Mouse (Mus musculus) lung, embryonic 14.5 days (tissue): ENCODE measurements around the gene Elmo2. TPM values are rescaled to one million over a fixed set of nuclear protein-coding genes. Genes with fewer than 3 reads are reported as not detected.

Experiments
- ATAC-seq: fragments of 200-750 bp; cut with Nextera tagmentation; 2 replicates; pipeline ENCODE4 v1.8.0; 2017; ENCODE audit warnings: mild to moderate bottlenecking, moderate TSS enrichment, moderate library complexity; ENCODE audit not compliant: insufficient read depth
- DNase-seq: peaks from one replicate; pipeline ENCODE4 v3.0.0-alpha.2; 2015
- H3K27ac ChIP-seq: fragments of 300-500 bp; sonication (generic); 2 replicates; pipeline ENCODE4 v1.5.1; 2014; ENCODE audit warnings: low read depth, mild to moderate bottlenecking, moderate library complexity
- H3K27me3 ChIP-seq: fragments of 300-500 bp; sonication (generic); 2 replicates; pipeline ENCODE4 v1.6.1; 2014; ENCODE audit warnings: low read length, control low read depth; ENCODE audit not compliant: insufficient read depth
- H3K36me3 ChIP-seq: fragments of 300-500 bp; sonication (generic); 2 replicates; pipeline ENCODE4 v1.6.1; 2014; ENCODE audit warnings: control low read depth; ENCODE audit not compliant: insufficient read depth
- H3K4me1 ChIP-seq: fragments of 300-500 bp; sonication (generic); 2 replicates; pipeline ENCODE4 v1.6.1; 2014; ENCODE audit warnings: antibody characterized with exemption, control low read depth; ENCODE audit not compliant: insufficient read depth
- H3K4me2 ChIP-seq: fragments of 300-500 bp; sonication (generic); 2 replicates; pipeline ENCODE4 v1.6.1; 2014; ENCODE audit warnings: mild to moderate bottlenecking
- H3K4me3 ChIP-seq: fragments of 300-500 bp; sonication (generic); 2 replicates; pipeline ENCODE4 v1.5.1; 2014; ENCODE audit warnings: low read depth, low read length
- H3K9ac ChIP-seq: fragments of 300-500 bp; sonication (generic); 2 replicates; pipeline ENCODE4 v1.6.1; 2014
- H3K9me3 ChIP-seq: fragments of 300-500 bp; sonication (generic); 2 replicates; pipeline ENCODE4 v1.6.1; 2016; ENCODE audit warnings: low read depth, low read length, control low read depth
- CTCF ChIP-seq: IDR thresholded peaks from 2 replicates; pipeline ENCODE4 v1.5.1; 2016; ENCODE audit warnings: antibody characterized with exemption, low read depth
- WGBS: fragments of 180-500 bp; shearing (Covaris S2); extraction: QIAGEN DNeasy Blood & Tissue Kit; methylation state at CpG from one replicate; pipeline ENCODE4 v1.1.7; 2014; 5-methylcytosine and 5-hydroxymethylcytosine counted together
- polyA plus RNA-seq: library from polyadenylated mRNA; unstranded; fragments of >200 nt; fragmentation: Nextera tagmentation; extraction: Ambion mirVana; gene quantifications from 2 replicates; pipeline ENCODE4 v1.2.1, GENCODE M21; 2014

Gene Elmo2
- polyA plus RNA-seq, 1 experiment from 2014 or later = 82.2 TPM

GRCm38 (mm10) chr2:165257151-165257834 is 69.0 kb downstream of the Elmo2 start:
- ATAC-seq (no peak), DNase-seq (peak; percentile 16)
- no peak overlapping the region for H3K4me3 ChIP-seq
- no peak overlapping the region for H3K4me2 ChIP-seq
- TF ChIP-seq CTCF = no peak
- 38% methylated on average over 11 of the region's 11 CpGs for WGBS
- no peaks in the 10 kb centered on the region for H3K4me1 ChIP-seq
- H3K9ac ChIP-seq = no peak overlapping the region
- H3K27me3 ChIP-seq = peaks cover 22% of the 10 kb centered on the region
- no peaks in the 10 kb centered on the region for H3K9me3 ChIP-seq
- H3K27ac ChIP-seq = no peak overlapping the region
- H3K36me3 ChIP-seq = no peaks in the 10 kb centered on the region

DNA sequence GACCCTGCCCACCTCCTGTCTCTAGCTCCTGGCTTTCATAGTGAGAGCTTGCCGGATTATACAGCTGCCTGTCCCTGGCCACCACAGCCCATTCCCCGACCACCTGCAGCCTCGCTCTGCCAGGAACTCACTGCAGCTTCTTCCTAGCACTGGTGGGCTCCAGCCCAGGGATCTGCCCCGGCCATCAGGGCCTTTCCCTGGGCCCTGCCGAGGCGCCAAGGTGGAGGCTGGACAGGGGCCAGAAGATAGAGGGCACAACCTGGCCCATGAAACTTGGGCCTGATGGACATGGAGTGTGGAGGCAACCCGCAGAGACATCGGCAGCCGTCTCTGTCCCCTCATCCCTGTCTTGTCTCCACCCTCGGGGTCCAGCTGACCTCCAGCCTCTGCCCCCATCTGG is 70.1 kb downstream of the Elmo2 start:
- no peak for TF ChIP-seq CTCF
- ATAC-seq (no peak), DNase-seq (no peak)
- no peaks in the 10 kb centered on the region for H3K4me1 ChIP-seq
- no peak overlapping the region for H3K27ac ChIP-seq
- no peaks in the 10 kb centered on the region for H3K9me3 ChIP-seq
- no peak overlapping the region for H3K4me3 ChIP-seq
- H3K4me2 ChIP-seq = no peak overlapping the region
- no peak overlapping the region for H3K9ac ChIP-seq
- WGBS = 64% methylated on average over 10 of the region's 10 CpGs
- H3K36me3 ChIP-seq = no peaks in the 10 kb centered on the region
- peaks cover 26% of the 10 kb centered on the region for H3K27me3 ChIP-seq

GRCm38 (mm10) chr2:165253867-165254266 is 72.4 kb downstream of the Elmo2 start:
- H3K4me1 ChIP-seq = 0 out of 2 replicates have a peak, but pooled peaks cover 3% of the 10 kb centered on the region
- no peak for TF ChIP-seq CTCF
- DNase-seq = peak; percentile 10
- no peak overlapping the region for H3K4me3 ChIP-seq
- H3K9me3 ChIP-seq = no peaks in the 10 kb centered on the region
- H3K27me3 ChIP-seq = peaks cover 26% of the 10 kb centered on the region
- 18% methylated on average over 10 of the region's 10 CpGs for WGBS
- H3K9ac ChIP-seq = no peak overlapping the region
- no peak overlapping the region for H3K27ac ChIP-seq
- H3K36me3 ChIP-seq = no peaks in the 10 kb centered on the region
- H3K4me2 ChIP-seq = no peak overlapping the region
- ATAC-seq = no peak

DNA sequence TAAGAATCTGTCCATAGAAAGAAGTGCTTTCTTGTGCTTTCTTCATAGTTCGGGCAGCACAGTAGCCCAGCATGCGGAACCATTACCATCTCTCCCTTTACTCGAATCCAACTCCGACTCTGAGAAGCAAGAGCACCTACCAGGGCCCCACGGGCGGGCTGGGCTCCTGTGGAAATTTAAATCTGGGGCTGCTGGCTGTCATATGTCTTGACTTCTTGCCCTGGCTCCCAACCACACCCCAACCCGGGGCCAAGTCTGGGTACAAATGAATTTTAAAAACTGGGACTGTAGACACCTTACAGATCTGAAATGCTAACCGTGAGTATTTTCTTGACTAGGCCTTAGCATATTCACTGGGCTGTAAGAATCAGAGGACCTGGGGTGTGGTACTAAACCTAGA is 73.0 kb downstream of the Elmo2 start:
- DNase-seq (no peak), ATAC-seq (no peak)
- H3K36me3 ChIP-seq = no peaks in the 10 kb centered on the region
- 72% methylated on average over 8 of the region's 8 CpGs for WGBS
- no peaks in the 10 kb centered on the region for H3K9me3 ChIP-seq
- peaks cover 26% of the 10 kb centered on the region for H3K27me3 ChIP-seq
- H3K4me3 ChIP-seq = no peak overlapping the region
- H3K4me1 ChIP-seq = 0 out of 2 replicates have a peak, but pooled peaks cover 3% of the 10 kb centered on the region
- no peak overlapping the region for H3K9ac ChIP-seq
- no peak for TF ChIP-seq CTCF
- H3K27ac ChIP-seq = no peak overlapping the region
- H3K4me2 ChIP-seq = no peak overlapping the region

DNA sequence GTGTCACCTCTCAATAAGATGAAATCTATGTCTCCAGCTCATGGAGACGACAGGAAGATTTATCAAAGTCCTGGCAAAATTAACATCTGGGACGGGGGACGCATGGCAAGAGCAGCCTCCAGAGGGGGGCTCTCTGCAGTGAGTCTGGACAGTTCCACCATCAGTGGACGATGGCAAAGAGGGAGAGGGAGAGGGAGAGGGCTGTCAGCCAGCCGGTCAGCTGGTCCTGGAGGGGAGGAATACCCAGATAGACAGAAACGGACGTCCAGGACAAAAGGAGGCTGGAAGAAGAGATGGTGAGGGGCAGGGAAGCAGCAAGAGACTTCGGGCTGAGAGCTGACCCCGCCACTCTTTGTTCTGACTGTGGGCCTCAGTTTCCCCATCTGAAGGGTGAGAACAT is 73.5 kb downstream of the Elmo2 start:
- Histone ChIP-seq H3K4me2 (no peak overlapping the region), H3K9me3 (no peaks in the 10 kb centered on the region), H3K27me3 (peaks cover 26% of the 10 kb centered on the region), H3K9ac (no peak overlapping the region), H3K4me1 (0 out of 2 replicates have a peak, but pooled peaks cover 3% of the 10 kb centered on the region), H3K27ac (no peak overlapping the region), H3K36me3 (no peaks in the 10 kb centered on the region), H3K4me3 (no peak overlapping the region)
- WGBS = 47% methylated on average over 9 of the region's 9 CpGs
- no peak for TF ChIP-seq CTCF
- no peak for DNase-seq
- no peak for ATAC-seq

DNA sequence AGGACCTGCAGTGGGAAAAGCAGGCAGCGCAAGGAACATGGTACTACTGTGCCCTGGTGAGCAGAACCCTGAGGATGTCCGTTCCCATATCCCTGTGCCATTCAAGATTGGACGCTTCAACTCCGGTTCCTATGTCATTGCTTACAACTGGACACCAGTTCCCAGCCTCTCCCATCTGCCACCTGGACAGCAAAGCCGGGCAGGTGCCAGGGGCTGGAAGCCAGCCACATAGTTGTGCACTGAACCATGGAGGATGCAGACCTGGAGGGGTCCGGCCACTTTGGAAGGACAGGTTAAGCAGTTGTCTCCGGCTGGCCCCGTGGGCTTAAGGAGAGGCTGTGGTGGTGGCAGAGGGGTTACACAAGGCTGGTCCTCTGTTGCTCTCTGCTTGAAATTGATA is 73.9 kb downstream of the Elmo2 start:
- ATAC-seq (no peak), DNase-seq (no peak)
- no peaks in the 10 kb centered on the region for H3K36me3 ChIP-seq
- H3K4me1 ChIP-seq = 0 out of 2 replicates have a peak, but pooled peaks cover 3% of the 10 kb centered on the region
- peaks cover 26% of the 10 kb centered on the region for H3K27me3 ChIP-seq
- H3K4me3 ChIP-seq = no peak overlapping the region
- H3K4me2 ChIP-seq = no peak overlapping the region
- 80% methylated on average over 8 of the region's 8 CpGs for WGBS
- H3K27ac ChIP-seq = no peak overlapping the region
- no peak overlapping the region for H3K9ac ChIP-seq
- no peaks in the 10 kb centered on the region for H3K9me3 ChIP-seq
- TF ChIP-seq CTCF = no peak

DNA sequence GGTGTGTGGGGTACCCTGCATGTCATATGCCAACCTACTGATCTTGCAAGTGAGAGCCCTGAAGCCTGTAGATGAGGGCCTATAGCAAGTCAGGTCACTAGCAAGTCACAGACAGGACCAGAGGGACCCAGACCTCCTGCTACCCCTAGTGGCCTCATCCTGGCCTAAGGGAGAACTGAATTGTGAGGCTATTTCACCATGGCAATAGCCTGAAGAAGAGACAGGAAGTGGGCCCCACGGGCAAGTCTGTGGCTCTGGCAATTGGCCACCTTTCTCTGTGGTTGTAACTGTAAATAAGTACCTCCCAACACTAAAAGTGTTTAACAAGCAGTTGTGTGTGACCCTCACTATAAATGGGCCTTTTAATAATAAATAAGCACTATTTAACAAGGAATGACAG is 75.4 kb downstream of the Elmo2 start:
- H3K4me3 ChIP-seq = no peak overlapping the region
- H3K9me3 ChIP-seq = no peaks in the 10 kb centered on the region
- H3K4me2 ChIP-seq = no peak overlapping the region
- 19% methylated on average over 1 of the region's 1 CpGs for WGBS
- ATAC-seq (no peak), DNase-seq (peak; percentile 52)
- 0 out of 2 replicates have a peak, but pooled peaks have one; percentile 17 for TF ChIP-seq CTCF
- H3K27me3 ChIP-seq = peaks cover 31% of the 10 kb centered on the region
- H3K36me3 ChIP-seq = no peaks in the 10 kb centered on the region
- H3K4me1 ChIP-seq = 0 out of 2 replicates have a peak, but pooled peaks cover 3% of the 10 kb centered on the region
- H3K27ac ChIP-seq = no peak overlapping the region
- H3K9ac ChIP-seq = no peak overlapping the region
